Mouse (Mus musculus) midbrain, embryonic 16.5 days (tissue): ENCODE data around the gene Hmgb3. TPM values are rescaled to one million over a fixed set of nuclear protein-coding genes. Genes with fewer than 3 reads are reported as not detected.

Source experiments
- ATAC-seq: fragments of 200-750 bp; cut with Nextera tagmentation; 2 replicates; pipeline ENCODE4 v1.8.0; 2017; ENCODE audit warnings: moderate TSS enrichment
- H3K27ac ChIP-seq: fragments of 300-500 bp; sonication (generic); 2 replicates; pipeline ENCODE4 v1.5.1; 2014; ENCODE audit warnings: mild to moderate bottlenecking, low read length, mixed read lengths
- H3K27me3 ChIP-seq: fragments of 300-500 bp; sonication (generic); 2 replicates; pipeline ENCODE4 v1.6.1; 2014; ENCODE audit warnings: low read depth, low read length, mixed read lengths; ENCODE audit not compliant: control insufficient read depth, insufficient read depth
- H3K36me3 ChIP-seq: fragments of 300-500 bp; sonication (generic); 2 replicates; pipeline ENCODE4 v1.6.1; 2014; ENCODE audit warnings: mild to moderate bottlenecking, low read length, moderate library complexity, mixed read lengths; ENCODE audit not compliant: control insufficient read depth, insufficient read depth
- H3K4me1 ChIP-seq: fragments of 300-500 bp; sonication (generic); 2 replicates; pipeline ENCODE4 v1.6.1; 2014; ENCODE audit warnings: mild to moderate bottlenecking, low read length, mixed read lengths; ENCODE audit not compliant: control insufficient read depth, insufficient read depth
- H3K4me2 ChIP-seq: fragments of 300-500 bp; sonication (generic); 2 replicates; pipeline ENCODE4 v1.6.1; 2014; ENCODE audit warnings: mild to moderate bottlenecking, low read length, mixed read lengths
- H3K4me3 ChIP-seq: fragments of 300-500 bp; sonication (generic); 2 replicates; pipeline ENCODE4 v1.5.1; 2014; ENCODE audit warnings: low read depth, mild to moderate bottlenecking, low read length, moderate library complexity, mixed read lengths
- H3K9ac ChIP-seq: fragments of 300-500 bp; sonication (generic); 2 replicates; pipeline ENCODE4 v1.6.1; 2014; ENCODE audit warnings: low read depth, low read length, mixed read lengths
- H3K9me3 ChIP-seq: fragments of 300-500 bp; sonication (generic); replicated peaks from 2 replicates; pipeline ENCODE4 v1.6.1; 2014; ENCODE audit warnings: mild to moderate bottlenecking, low read length, mixed read lengths; ENCODE audit not compliant: control insufficient read depth, poor library complexity, severe bottlenecking
- WGBS: fragments of 180-500 bp; shearing (Covaris S2); extraction: QIAGEN DNeasy Blood & Tissue Kit; methylation state at CpG from one replicate; pipeline ENCODE4 v1.1.7; 2014; 5-methylcytosine and 5-hydroxymethylcytosine counted together
- polyA plus RNA-seq: library from polyadenylated mRNA; unstranded; fragments of >200 nt; fragmentation: Nextera tagmentation; extraction: Ambion mirVana; gene quantifications from 2 replicates; pipeline ENCODE4 v1.2.1, GENCODE M21; 2015

Hmgb3 gene
- polyA plus RNA-seq, 1 experiment from 2014 or later, result 517 TPM

- H3K4me3 ChIP-seq, result no peak overlapping the region
- H3K4me1 ChIP-seq, result no peaks in the 10 kb centered on the region; the same call in 1 of the 2 replicates
- H3K36me3 ChIP-seq, result no peaks in the 10 kb centered on the region
- no peak overlapping the region for H3K9ac ChIP-seq
- no peak for ATAC-seq
- 71% methylated on average over 3 of the region's 3 CpGs for WGBS
- H3K27ac ChIP-seq, result no peak overlapping the region
- no peaks in the 10 kb centered on the region for H3K9me3 ChIP-seq
- no peak overlapping the region for H3K4me2 ChIP-seq
- H3K27me3 ChIP-seq, result no peaks in the 10 kb centered on the region
These were observed 23.1 kb upstream of the Hmgb3 start for GRCm38 (mm10) chrX:71532635-71533034.

GRCm38 (mm10) chrX:71534102-71534501 is 21.6 kb upstream of the Hmgb3 start:
- H3K27ac ChIP-seq, result no peak overlapping the region
- H3K4me3 ChIP-seq, result no peak overlapping the region
- WGBS, result 86% methylated on average over 5 of the region's 5 CpGs
- no peaks in the 10 kb centered on the region for H3K4me1 ChIP-seq
- no peak overlapping the region for H3K9ac ChIP-seq
- no peaks in the 10 kb centered on the region for H3K27me3 ChIP-seq
- no peak overlapping the region for H3K4me2 ChIP-seq
- no peaks in the 10 kb centered on the region for H3K9me3 ChIP-seq
- ATAC-seq, result no peak
- H3K36me3 ChIP-seq, result no peaks in the 10 kb centered on the region

- H3K27ac ChIP-seq, result no peak overlapping the region
- H3K9me3 ChIP-seq, result no peaks in the 10 kb centered on the region
- H3K9ac ChIP-seq, result no peak overlapping the region
- WGBS, result 69% methylated on average over 2 of the region's 2 CpGs
- H3K4me2 ChIP-seq, result no peak overlapping the region
- no peak overlapping the region for H3K4me3 ChIP-seq
- H3K27me3 ChIP-seq, result no peaks in the 10 kb centered on the region
- H3K4me1 ChIP-seq, result no peaks in the 10 kb centered on the region
- H3K36me3 ChIP-seq, result no peaks in the 10 kb centered on the region
- ATAC-seq, result no peak
These were observed 17.9 kb upstream of the Hmgb3 start for GRCm38 (mm10) chrX:71537791-71538190.

GRCm38 (mm10) chrX:71540821-71541510 is 14.8 kb upstream of the Hmgb3 start:
- 76% methylated on average over 7 of the region's 7 CpGs for WGBS
- Histone ChIP-seq H3K9ac (no peak overlapping the region), H3K27ac (no peak overlapping the region), H3K4me3 (no peak overlapping the region), H3K27me3 (no peaks in the 10 kb centered on the region), H3K9me3 (no peaks in the 10 kb centered on the region), H3K4me2 (no peak overlapping the region), H3K4me1 (no peaks in the 10 kb centered on the region), H3K36me3 (no peaks in the 10 kb centered on the region)
- no peak for ATAC-seq

GRCm38 (mm10) chrX:71544731-71545130 is 11.0 kb upstream of the Hmgb3 start:
- no peak overlapping the region for H3K9ac ChIP-seq
- no peak overlapping the region for H3K4me3 ChIP-seq
- no peaks in the 10 kb centered on the region for H3K27me3 ChIP-seq
- no peak overlapping the region for H3K27ac ChIP-seq
- no peak for ATAC-seq
- no peaks in the 10 kb centered on the region for H3K36me3 ChIP-seq
- WGBS, result 62% methylated on average over 5 of the region's 5 CpGs
- H3K4me2 ChIP-seq, result no peak overlapping the region
- no peaks in the 10 kb centered on the region for H3K4me1 ChIP-seq
- H3K9me3 ChIP-seq, result no peaks in the 10 kb centered on the region

GRCm38 (mm10) chrX:71545163-71545562 is 10.6 kb upstream of the Hmgb3 start:
- H3K9ac ChIP-seq, result no peak overlapping the region
- no peaks in the 10 kb centered on the region for H3K9me3 ChIP-seq
- WGBS, result 78% methylated on average over 2 of the region's 2 CpGs
- no peak for ATAC-seq
- H3K27me3 ChIP-seq, result no peaks in the 10 kb centered on the region
- H3K27ac ChIP-seq, result no peak overlapping the region
- H3K4me3 ChIP-seq, result no peak overlapping the region
- H3K36me3 ChIP-seq, result no peaks in the 10 kb centered on the region
- no peaks in the 10 kb centered on the region for H3K4me1 ChIP-seq
- no peak overlapping the region for H3K4me2 ChIP-seq

- H3K9me3 ChIP-seq, result no peaks in the 10 kb centered on the region; the same call in 1 of the 2 replicates
- H3K4me1 ChIP-seq, result no peaks in the 10 kb centered on the region; the same call in 1 of the 2 replicates
- WGBS, result 18% methylated on average over 41 of the region's 112 CpGs
- H3K4me2 ChIP-seq, result peak overlapping the region; percentile 42
- no peaks in the 10 kb centered on the region for H3K36me3 ChIP-seq
- H3K4me3 ChIP-seq, result peak overlapping the region; percentile 67
- H3K9ac ChIP-seq, result peak overlapping the region; percentile 85
- peak; percentile 63 for ATAC-seq
- peak overlapping the region; percentile 94 for H3K27ac ChIP-seq
- H3K27me3 ChIP-seq, result no peaks in the 10 kb centered on the region
These were observed 610 bp downstream of the Hmgb3 start for GRCm38 (mm10) chrX:71556115-71556941.

GRCm38 (mm10) chrX:71556965-71557491 is 1.3 kb downstream of the Hmgb3 start:
- no peaks in the 10 kb centered on the region; the same call in 1 of the 2 replicates for H3K4me1 ChIP-seq
- no peak for ATAC-seq
- WGBS, result 16% methylated on average over 30 of the region's 37 CpGs
- H3K9ac ChIP-seq, result peak overlapping the region; percentile 85
- no peaks in the 10 kb centered on the region for H3K36me3 ChIP-seq
- peak overlapping the region; percentile 56 for H3K4me2 ChIP-seq
- H3K9me3 ChIP-seq, result no peaks in the 10 kb centered on the region; the same call in 1 of the 2 replicates
- H3K4me3 ChIP-seq, result peak overlapping the region; percentile 67
- no peaks in the 10 kb centered on the region for H3K27me3 ChIP-seq
- H3K27ac ChIP-seq, result peak overlapping the region; percentile 94

GRCm38 (mm10) chrX:71559336-71559735 is 3.6 kb downstream of the Hmgb3 start:
- no peak overlapping the region for H3K4me3 ChIP-seq
- no peaks in the 10 kb centered on the region; the same call in 1 of the 2 replicates for H3K4me1 ChIP-seq
- ATAC-seq, result no peak
- H3K4me2 ChIP-seq, result no peak overlapping the region
- H3K9ac ChIP-seq, result no peak overlapping the region
- no peaks in the 10 kb centered on the region for H3K27me3 ChIP-seq
- 85% methylated on average over 2 of the region's 2 CpGs for WGBS
- H3K36me3 ChIP-seq, result no peaks in the 10 kb centered on the region
- no peaks in the 10 kb centered on the region; the same call in 1 of the 2 replicates for H3K9me3 ChIP-seq
- H3K27ac ChIP-seq, result no peak overlapping the region
